Mouse (Mus musculus) adrenal gland, adult 18-20 months (tissue): ENCODE results near the gene Olfr1390. TPM values are rescaled to one million over a fixed set of nuclear protein-coding genes. Genes with fewer than 3 reads are reported as not detected.
"Not testable (repeated sequence)": the region's sequence is repeated elsewhere in the genome, so short reads cannot be mapped to it uniquely, and the experiment has no call there.

ENCODE experiments used
- DNase-seq, 2 experiments: peaks; one replicate each; pipeline ENCODE4 v3.0.0; 2021 to 2022; ENCODE audit warnings: low spot score in 2 of 2
- long read RNA-seq, 2 experiments: library from polyadenylated mRNA; stranded (forward); transcript quantifications; one replicate each; pipeline ENCODE4 v2.0.0; 2021
- total RNA-seq, 2 experiments: library from RNA; stranded (reverse); gene quantifications; 1 replicate in 1 of 2; 2 replicates in 1 of 2; pipeline ENCODE4 v1.2.3; 2021

The Olfr1390 gene
- not detected for total RNA-seq
- long read RNA-seq, experiment 1 = 0 reads
- long read RNA-seq, experiment 2 = 0 reads

- DNase-seq = no peak
Observed at GRCm38 (mm10) chr11:49334888-49335287, at the start of gene Olfr1390. Gene Olfr1390, plus strand, starts transcription at chr11:49335188.

GRCm38 (mm10) chr11:49287251-49287650 lies 47.7 kb upstream of the Olfr1390 start:
- no peak for DNase-seq

- DNase-seq = no peak
Observed at GRCm38 (mm10) chr11:49292777-49293176, 42.2 kb upstream of the Olfr1390 start.

GRCm38 (mm10) chr11:49304441-49304840 lies 30.5 kb upstream of the Olfr1390 start, which contains the start of gene Olfr10:
Gene Olfr10, plus strand, starts transcription at chr11:49304741.
- DNase-seq = no peak

- DNase-seq = not testable (repeated sequence)
Observed at GRCm38 (mm10) chr11:49308547-49308946, 26.4 kb upstream of the Olfr1390 start.

GRCm38 (mm10) chr11:49322442-49322841 lies 12.5 kb upstream of the Olfr1390 start, which contains the start of gene Olfr1391:
Gene Olfr1391, plus strand, starts transcription at chr11:49322742.
- no peak for DNase-seq

- no peak for DNase-seq
Observed at GRCm38 (mm10) chr11:49326726-49327125, 8.3 kb upstream of the Olfr1390 start.

- DNase-seq = no peak
Observed at GRCm38 (mm10) chr11:49329686-49330085, 5.3 kb upstream of the Olfr1390 start.

- no peak for DNase-seq
Observed at GRCm38 (mm10) chr11:49337150-49337832, 2.3 kb downstream of the Olfr1390 start.

- DNase-seq = no peak
Observed at GRCm38 (mm10) chr11:49383133-49383532, 48.1 kb downstream of the Olfr1390 start.

GRCm38 (mm10) chr11:49386118-49386517 lies 51.1 kb downstream of the Olfr1390 start:
- DNase-seq = not testable (repeated sequence)

Other genes starting within 250 kb of the Olfr1390 start
- gene Olfr1396, start 220.3 kb upstream of the Olfr1390 start, total RNA-seq = 1 to 10 TPM; 1.2 to 4.1 TPM
- not detected for gene Olfr1395, start 192.9 kb upstream of the Olfr1390 start, total RNA-seq
- gene Olfr1394, start 180.8 kb upstream of the Olfr1390 start, total RNA-seq = not detected
- gene Btnl9, start 148.0 kb upstream of the Olfr1390 start, total RNA-seq = 10 to 100 TPM; 26.2 to 32.8 TPM
- gene Zfp62, start 131.9 kb upstream of the Olfr1390 start, total RNA-seq = 10 to 100 TPM; 27.0 to 34.6 TPM
- 100 to 1,000 TPM; 114 to 141 TPM for gene Mgat1, start 91.0 kb upstream of the Olfr1390 start, total RNA-seq
- not detected for gene Olfr1393, start 56.9 kb upstream of the Olfr1390 start, total RNA-seq
- under 1 TPM in 1 of 2 experiments, not detected in 1; 0.10 TPM for gene Olfr1392, start 49.9 kb upstream of the Olfr1390 start, total RNA-seq
- not detected for gene Olfr10, start 30.4 kb upstream of the Olfr1390 start, total RNA-seq
- not detected for gene Olfr1391, start 12.4 kb upstream of the Olfr1390 start, total RNA-seq
- gene Olfr1389, start 87.9 kb downstream of the Olfr1390 start, total RNA-seq = not detected
- under 1 TPM in 1 of 2 experiments, not detected in 1; 0.17 TPM for gene Olfr1388, start 101.4 kb downstream of the Olfr1390 start, total RNA-seq
- gene Olfr1387, start 120.2 kb downstream of the Olfr1390 start, total RNA-seq = not detected
- gene Olfr1386, start 129.9 kb downstream of the Olfr1390 start, total RNA-seq = not detected
- not detected for gene Olfr1385, start 153.9 kb downstream of the Olfr1390 start, total RNA-seq
- gene Olfr1384, start 171.5 kb downstream of the Olfr1390 start, total RNA-seq = not detected
- under 1 TPM; 0.56 to 0.61 TPM for gene Olfr1383, start 184.5 kb downstream of the Olfr1390 start, total RNA-seq
- gene Olfr1382, start 193.1 kb downstream of the Olfr1390 start, total RNA-seq = not detected
- not detected for gene Olfr1381, start 208.3 kb downstream of the Olfr1390 start, total RNA-seq
- gene Olfr1380, start 221.7 kb downstream of the Olfr1390 start, total RNA-seq = not detected